Mouse (Mus musculus) CH12.LX (cell line): ENCODE results near the gene Eps15.

Source experiments
- CHD1 ChIP-seq: IDR thresholded peaks from 2 replicates; pipeline ENCODE4 v1.6.1; 2012; ENCODE audit warnings: low read depth, low read length, improper control_type of control experiment, inconsistent platforms
- CTCF ChIP-seq, 2 experiments: IDR thresholded peaks in 1 of 2; conservative IDR thresholded peaks in 1 of 2; 2 replicates each; pipeline ENCODE4 v1.5.1; 2011 to 2012; ENCODE audit warnings: low read depth in 2 of 2, low read length in 2 of 2, improper control_type of control experiment in 1 of 2, inconsistent platforms in 1 of 2, mild to moderate bottlenecking in 1 of 2, moderate library complexity in 1 of 2
- EP300 ChIP-seq: IDR thresholded peaks from 2 replicates; pipeline ENCODE4 v1.6.1; 2011; ENCODE audit warnings: low read length, improper control_type of control experiment
- ETS1 ChIP-seq: conservative IDR thresholded peaks from 2 replicates; pipeline ENCODE4 v1.6.1; 2012; ENCODE audit warnings: low read depth, mild to moderate bottlenecking, inconsistent platforms, low read length, improper control_type of control experiment, moderate library complexity
- POLR2A ChIP-seq: IDR thresholded peaks from 2 replicates; pipeline ENCODE4 v1.6.1; 2011; ENCODE audit warnings: low read depth, mild to moderate bottlenecking, improper control_type of control experiment, low read length
- TCF12 ChIP-seq: IDR thresholded peaks from 2 replicates; pipeline ENCODE4 v1.6.1; 2014; ENCODE audit warnings: low read depth, mild to moderate bottlenecking, inconsistent platforms, low read length, improper control_type of control experiment
- ZC3H11A ChIP-seq: IDR thresholded peaks from 2 replicates; pipeline ENCODE4 v1.6.1; 2012; ENCODE audit warnings: low read depth, mild to moderate bottlenecking, inconsistent platforms, low read length, improper control_type of control experiment
- ZKSCAN1 ChIP-seq: IDR thresholded peaks from 2 replicates; pipeline ENCODE4 v1.6.1; 2012; ENCODE audit warnings: low read depth, inconsistent platforms, low read length, improper control_type of control experiment, borderline replicate concordance
- ZNF384 ChIP-seq: IDR thresholded peaks from 2 replicates; pipeline ENCODE4 v1.6.1; 2012; ENCODE audit warnings: low read depth, low read length, improper control_type of control experiment, inconsistent platforms

GRCm38 (mm10) chr4:109394314-109395074 lies 114.4 kb downstream of the Eps15 start:
- TF ChIP-seq ZC3H11A = no peak
- no peak for TF ChIP-seq CTCF (conservative IDR thresholded peaks at IDR 0.05 in 1 of 2, IDR thresholded peaks at IDR 0.05 in 1 of 2; ENCODE audit: low read depth in 2 of 2, low read length in 2 of 2)
- no peak for TF ChIP-seq ZKSCAN1
- no peak for TF ChIP-seq POLR2A
- no peak for TF ChIP-seq EP300
- TF ChIP-seq ETS1 = no peak
- TF ChIP-seq ZNF384 = no peak
- no peak for TF ChIP-seq CHD1
- no peak for TF ChIP-seq TCF12
